Mouse (Mus musculus): Measurements from ENCODE around the gene Cdk5r2.

The Cdk5r2 gene

GRCm38 (mm10) chr1:74830061-74830460 is 24.7 kb upstream of the Cdk5r2 start:
- POLR2A ChIA-PET = interaction anchor here (0.9 to 2.8 kb wide), 6 partner anchors 13 to 22 kb away, joined by 3 to 11 read pairs (median 3); no protein-coding TSS in a partner anchor

GRCm38 (mm10) chr1:74833255-74833654 is 21.5 kb upstream of the Cdk5r2 start:
- CTCF ChIA-PET = interaction anchor here in 3 of 4 experiments (0.6 to 1.4 kb wide), 4 partner anchors 28 to 60 kb away, joined by 3 to 14 read pairs (median 5); partner anchors contain the start of gene Cryba2 (in 2 of the 3)

More at GRCm38 (mm10) chr1:74830061-74830460, 24.7 kb upstream of the Cdk5r2 start:
- CTCF ChIA-PET = interaction anchor here (0.9 to 2.1 kb wide), 8 partner anchors 9 to 107 kb away, joined by 3 to 7 read pairs (median 3); no protein-coding TSS in a partner anchor

GRCm38 (mm10) chr1:74843090-74843489 is 11.6 kb upstream of the Cdk5r2 start:
- ChIA-PET CTCF (no interaction called here), POLR2A (interaction anchor here in 1 of 4 experiments (1.0 to 1.5 kb wide), 2 partner anchors 13 to 18 kb away, joined by 3 to 7 read pairs; no protein-coding TSS in a partner anchor)

More at GRCm38 (mm10) chr1:74833255-74833654, 21.5 kb upstream of the Cdk5r2 start:
- POLR2A ChIA-PET = interaction anchor here in 3 of 4 experiments (0.6 to 1.7 kb wide), 14 partner anchors 8 to 195 kb away, joined by 3 to 11 read pairs (median 4); partner anchors contain the start of gene Cdk5r2 (in 2 of the 3)

- POLR2A ChIA-PET = no interaction called here
- CTCF ChIA-PET = interaction anchor here in 1 of 4 experiments (0.8 kb wide), 1 partner anchor 21 kb away, joined by 3 read pairs; no protein-coding TSS in a partner anchor
Observed at GRCm38 (mm10) chr1:74846341-74846740, 8.4 kb upstream of the Cdk5r2 start.

- POLR2A ChIA-PET = interaction anchor here in 1 of 4 experiments (0.6 kb wide), 1 partner anchor 74 kb away, joined by 3 read pairs; no protein-coding TSS in a partner anchor
- CTCF ChIA-PET = no interaction called here
Observed at GRCm38 (mm10) chr1:74848946-74849345, 5.8 kb upstream of the Cdk5r2 start.

- ChIA-PET CTCF (interaction anchor here in 3 of 4 experiments (0.6 to 2.4 kb wide), 8 partner anchors 35 to 724 kb away, joined by 3 to 30 read pairs (median 4); no protein-coding TSS in a partner anchor), POLR2A (interaction anchor here in 3 of 4 experiments (0.6 to 2.8 kb wide), 10 partner anchors 8 to 98 kb away, joined by 3 to 25 read pairs (median 7); partner anchors contain the start of gene Wnt6 (in 1 of the 3))
Observed at GRCm38 (mm10) chr1:74850251-74850650, 4.5 kb upstream of the Cdk5r2 start.

GRCm38 (mm10) chr1:74851001-74851775 is 3.5 kb upstream of the Cdk5r2 start:
- ChIA-PET POLR2A (interaction anchor here (0.7 to 2.8 kb wide), 19 partner anchors 9 to 636 kb away, joined by 3 to 25 read pairs (median 4); no protein-coding TSS in a partner anchor), CTCF (interaction anchor here (0.6 to 2.4 kb wide), 21 partner anchors 10 to 627 kb away, joined by 3 to 30 read pairs (median 3); partner anchors contain the start of genes Cryba2 (in 1 of the 4) and Wnt6 (in 1 of the 4))

- ChIA-PET POLR2A (interaction anchor here (0.7 to 3.6 kb wide), 14 partner anchors 17 to 52 kb away, joined by 3 to 27 read pairs (median 4); partner anchors contain the start of gene Fev (in 1 of the 4)), CTCF (interaction anchor here (0.5 to 2.7 kb wide), 15 partner anchors 31 to 101 kb away, joined by 3 to 17 read pairs (median 4); partner anchors contain the start of gene Cryba2 (in 2 of the 4))
Observed at GRCm38 (mm10) chr1:74855156-74855555, 422 bp downstream of the Cdk5r2 start.

GRCm38 (mm10) chr1:74855651-74856438 is 1.1 kb downstream of the Cdk5r2 start:
- POLR2A ChIA-PET = interaction anchor here in 2 of 4 experiments (1.3 to 3.6 kb wide), 4 partner anchors 22 to 31 kb away, joined by 3 to 27 read pairs (median 12); partner anchors contain the start of gene Fev (in 1 of the 2)
- CTCF ChIA-PET = interaction anchor here in 3 of 4 experiments (0.9 to 2.7 kb wide), 6 partner anchors 39 to 102 kb away, joined by 3 to 17 read pairs (median 6); no protein-coding TSS in a partner anchor

- ChIA-PET POLR2A (interaction anchor here in 1 of 4 experiments (3.6 kb wide), 1 partner anchor 32 kb away, joined by 27 read pairs; no protein-coding TSS in a partner anchor), CTCF (no interaction called here)
Observed at GRCm38 (mm10) chr1:74856439-74856720, 1.6 kb downstream of the Cdk5r2 start.

GRCm38 (mm10) chr1:74856791-74857190 is 2.1 kb downstream of the Cdk5r2 start:
- ChIA-PET CTCF (no interaction called here), POLR2A (no interaction called here)

GRCm38 (mm10) chr1:74857201-74857600 is 2.5 kb downstream of the Cdk5r2 start:
- CTCF ChIA-PET = interaction anchor here in 1 of 4 experiments (2.6 kb wide), 1 partner anchor 70 kb away, joined by 15 read pairs; no protein-coding TSS in a partner anchor
- POLR2A ChIA-PET = interaction anchor here in 1 of 4 experiments (1.5 kb wide), 1 partner anchor 15 kb away, joined by 4 read pairs; no protein-coding TSS in a partner anchor

GRCm38 (mm10) chr1:74857677-74858076 is 2.9 kb downstream of the Cdk5r2 start:
- CTCF ChIA-PET = interaction anchor here in 3 of 4 experiments (0.6 to 5.0 kb wide), 13 partner anchors 11 to 138 kb away, joined by 3 to 87 read pairs (median 3); partner anchors contain the start of gene Cryba2 (in 1 of the 3)
- POLR2A ChIA-PET = interaction anchor here in 3 of 4 experiments (0.5 to 1.8 kb wide), 12 partner anchors 15 to 323 kb away, joined by 3 to 8 read pairs (median 4); partner anchors contain the start of gene Abcb6 (in 1 of the 3)

- CTCF ChIA-PET = interaction anchor here in 3 of 4 experiments (0.6 to 5.0 kb wide), 17 partner anchors 11 to 139 kb away, joined by 3 to 87 read pairs (median 3); partner anchors contain the start of gene Cryba2 (in 1 of the 3)
Observed at GRCm38 (mm10) chr1:74858171-74858719, 3.5 kb downstream of the Cdk5r2 start.

GRCm38 (mm10) chr1:74858805-74859204 is 4.1 kb downstream of the Cdk5r2 start:
- CTCF ChIA-PET = interaction anchor here in 3 of 4 experiments (0.6 to 5.0 kb wide), 13 partner anchors 10 to 75 kb away, joined by 3 to 87 read pairs (median 3); no protein-coding TSS in a partner anchor
- POLR2A ChIA-PET = interaction anchor here in 3 of 4 experiments (0.6 to 1.8 kb wide), 13 partner anchors 9 to 51 kb away, joined by 3 to 8 read pairs (median 4); no protein-coding TSS in a partner anchor

More at GRCm38 (mm10) chr1:74858171-74858719, 3.5 kb downstream of the Cdk5r2 start:
- POLR2A ChIA-PET = interaction anchor here in 3 of 4 experiments (0.5 to 1.8 kb wide), 17 partner anchors 8 to 323 kb away, joined by 3 to 8 read pairs (median 4); partner anchors contain the start of gene Abcb6 (in 1 of the 3)

- CTCF ChIA-PET = interaction anchor here in 2 of 4 experiments (1.2 to 5.0 kb wide), 8 partner anchors 9 to 72 kb away, joined by 3 to 87 read pairs (median 7); no protein-coding TSS in a partner anchor
- POLR2A ChIA-PET = interaction anchor here in 2 of 4 experiments (1.0 to 1.8 kb wide), 7 partner anchors 22 to 458 kb away, joined by 3 to 8 read pairs (median 4); no protein-coding TSS in a partner anchor
Observed at GRCm38 (mm10) chr1:74859223-74859984, 4.7 kb downstream of the Cdk5r2 start.

All from embryonic stem cell, embryonic (primary cell).